ENCODE assay signal across 9 mouse cellular contexts in genomic region chr13:85164512-85165124, GRCm38 (mm10). TPM values are rescaled to one million over a fixed set of nuclear protein-coding genes. Genes with fewer than 3 reads are reported as not detected.
DNase-seq lines count a peak whose midpoint lies in the region; ATAC-seq and TF ChIP-seq lines count a peak whose summit lies in the region.
"Had no signal": no experiment of that assay in that cellular context is flagged by ENCODE, and none has a peak within 500 bp of the region (broad histone marks: within the 10 kb centered on the region; RNA-seq: fewer than 3 reads in every experiment).

No protein-coding gene starts in this region.

- no peaks in the 10 kb centered on the region for H3K9me3 ChIP-seq in forebrain, embryonic 13.5 days (replicated peaks)
- no peaks in the 10 kb centered on the region for H3K9me3 ChIP-seq in neural tube, embryonic 13.5 days
- H3K9me3 ChIP-seq: limb, embryonic 13.5 days had no signal

- TF ChIP-seq CTCF in kidney, adult 2 months (conservative IDR thresholded peaks at IDR 0.05; ENCODE audit: insufficient read depth, insufficient read length, low read depth, low read length) = no peak

- H3K36me3 ChIP-seq in forebrain, embryonic 13.5 days (ENCODE audit: poor library complexity, severe bottlenecking) = no peaks in the 10 kb centered on the region
- H3K36me3 ChIP-seq in neural tube, embryonic 13.5 days = no peaks in the 10 kb centered on the region
- no peaks in the 10 kb centered on the region for H3K36me3 ChIP-seq in kidney, adult 2 months (ENCODE audit: control insufficient read depth, insufficient read depth, low read length)
- H3K36me3 ChIP-seq: limb, embryonic 13.5 days had no signal

- peak overlapping the region; percentile 39 for H3K4me2 ChIP-seq in forebrain, embryonic 13.5 days
- H3K4me2 ChIP-seq in neural tube, embryonic 13.5 days = peak overlapping the region; percentile 37
- H3K4me2 ChIP-seq: limb, embryonic 13.5 days had no signal

- no peaks in the 10 kb centered on the region for H3K27me3 ChIP-seq in forebrain, embryonic 13.5 days
- no peaks in the 10 kb centered on the region for H3K27me3 ChIP-seq in neural tube, embryonic 13.5 days
- no peaks in the 10 kb centered on the region for H3K27me3 ChIP-seq in kidney, adult 2 months (replicated peaks; ENCODE audit: control insufficient read depth, insufficient read depth, low read length)
- H3K27me3 ChIP-seq: limb, embryonic 13.5 days had no signal

- peak; percentile 79 for ATAC-seq in forebrain, embryonic 13.5 days
- 0 out of 2 replicates have a peak, but pooled peaks have one; percentile 40 for ATAC-seq in neural tube, embryonic 13.5 days (ENCODE audit: low read depth)

- intact Hi-C loops in left cerebral cortex, postnatal 25 days (cut with DNase I) = loop anchor here (1.0 to 10.0 kb wide), 3 partner anchors 213 to 1450 kb away; no protein-coding TSS in a partner anchor
- intact Hi-C loops in left cerebral cortex, postnatal 36 days (cut with DNase I) = loop anchor here (1.0 to 10.0 kb wide), 4 partner anchors 214 to 1500 kb away; no protein-coding TSS in a partner anchor

- DNase-seq in left cerebral cortex, postnatal 25 days (ENCODE audit: low spot score in 2 of 2) = peak; percentile 12 to 35
- DNase-seq in left cerebral cortex, postnatal 36 days (ENCODE audit: low spot score in 2 of 2) = no peak
- DNase-seq in R1 (ENCODE audit: low read depth, low spot score) = peak; percentile 33
- DNase-seq in kidney, adult 18-20 months = no peak
- DNase-seq in kidney, adult 2 months = no peak
- DNase-seq: adrenal gland, postnatal 10 days had no signal

- no peak overlapping the region for H3K9ac ChIP-seq in forebrain, embryonic 13.5 days
- H3K9ac ChIP-seq in neural tube, embryonic 13.5 days = no peak overlapping the region
- H3K9ac ChIP-seq: limb, embryonic 13.5 days had no signal

- WGBS in forebrain, embryonic 13.5 days = 17% methylated on average over 4 of the region's 4 CpGs
- WGBS in neural tube, embryonic 13.5 days = 26% methylated on average over 4 of the region's 4 CpGs
- WGBS in kidney, adult 2 months = 23% methylated on average over 4 of the region's 4 CpGs

- no peak overlapping the region for H3K4me3 ChIP-seq in forebrain, embryonic 13.5 days
- H3K4me3 ChIP-seq in neural tube, embryonic 13.5 days = no peak overlapping the region
- H3K4me3 ChIP-seq in kidney, adult 2 months (ENCODE audit: insufficient read depth, low read depth, low read length) = no peak overlapping the region
- H3K4me3 ChIP-seq: limb, embryonic 13.5 days had no signal

- no peak for TF ChIP-seq POLR2A in kidney, adult 2 months (IDR thresholded peaks at IDR 0.05; ENCODE audit: low read depth, low read length)

- peaks cover 5% of the 10 kb centered on the region for H3K4me1 ChIP-seq in forebrain, embryonic 13.5 days
- no peaks in the 10 kb centered on the region for H3K4me1 ChIP-seq in neural tube, embryonic 13.5 days (replicated peaks)
- H3K4me1 ChIP-seq in kidney, adult 2 months (ENCODE audit: control insufficient read depth, insufficient read depth, low read length) = no peaks in the 10 kb centered on the region
- H3K4me1 ChIP-seq: limb, embryonic 13.5 days had no signal

- H3K27ac ChIP-seq in forebrain, embryonic 13.5 days = no peak overlapping the region
- H3K27ac ChIP-seq in neural tube, embryonic 13.5 days (replicated peaks) = no peak overlapping the region
- no peak overlapping the region for H3K27ac ChIP-seq in kidney, adult 2 months (ENCODE audit: insufficient read depth, low read depth, low read length)
- H3K27ac ChIP-seq: limb, embryonic 13.5 days had no signal

RNA-seq across cellular contexts. Expression of gene Ccnh, which starts 24.6 kb away (rescaled TPM):
- total RNA-seq in left cerebral cortex, postnatal 25 days (2021) = 10 to 100 TPM; 50.3 to 59.8 TPM
- 10 to 100 TPM; 50.9 to 60.5 TPM for total RNA-seq in left cerebral cortex, postnatal 36 days (2021)
- polyA plus RNA-seq in forebrain, embryonic 13.5 days (2015; fragmentation: Nextera tagmentation; extraction: Ambion mirVana) = 115 and 116 TPM in 2 replicates
- 94.7 and 103 TPM in 2 replicates for polyA plus RNA-seq in neural tube, embryonic 13.5 days (2015; fragmentation: Nextera tagmentation; extraction: Ambion mirVana)
- 18.9 and 20.7 TPM in 2 replicates for polyA plus RNA-seq in kidney, adult 2 months (2012; rRNA removed)

Comparison
In these comparisons a context has a peak if more than half of its experiments do, and no peak if none do; other contexts are left out.
1. DNase-seq: peak in left cerebral cortex, postnatal 25 days (2 of 2) and R1 (single experiment); none in left cerebral cortex, postnatal 36 days (0 of 2), kidney, adult 18-20 months (single experiment) and kidney, adult 2 months (single experiment).